Mouse (Mus musculus) lung, adult 2 months (tissue): ENCODE data around the gene Dlg3.

Source experiments
- CTCF ChIP-seq: fragments of 200-500 bp; IDR thresholded peaks from 2 replicates; pipeline ENCODE4 v1.5.1; 2011; ENCODE audit warnings: mild to moderate bottlenecking, low read length, control low read depth; ENCODE audit not compliant: insufficient read depth
- POLR2A ChIP-seq: fragments of 200-500 bp; IDR thresholded peaks from 2 replicates; pipeline ENCODE4 v1.6.1; 2011; ENCODE audit warnings: low read depth, mild to moderate bottlenecking, control low read depth, low read length, borderline replicate concordance; ENCODE audit errors: extremely low read depth

- TF ChIP-seq POLR2A (no peak), CTCF (no peak)
These were observed 9.6 kb downstream of the Dlg3 start for GRCm38 (mm10) chrX:100776985-100777654.
